Mouse (Mus musculus) embryonic fibroblast, embryonic 13.5 days (primary cell): ENCODE data around the gene Rxrg.

Experiments
- CTCF ChIP-seq: IDR thresholded peaks from 2 replicates; pipeline ENCODE4 v1.5.1; 2011; ENCODE audit warnings: mild to moderate bottlenecking, control low read depth, low read length, moderate library complexity, borderline replicate concordance; ENCODE audit not compliant: insufficient read depth
- POLR2A ChIP-seq: IDR thresholded peaks from 2 replicates; pipeline ENCODE4 v1.6.1; 2011; ENCODE audit warnings: low read depth, mild to moderate bottlenecking, control low read depth, low read length, moderate library complexity

DNA sequence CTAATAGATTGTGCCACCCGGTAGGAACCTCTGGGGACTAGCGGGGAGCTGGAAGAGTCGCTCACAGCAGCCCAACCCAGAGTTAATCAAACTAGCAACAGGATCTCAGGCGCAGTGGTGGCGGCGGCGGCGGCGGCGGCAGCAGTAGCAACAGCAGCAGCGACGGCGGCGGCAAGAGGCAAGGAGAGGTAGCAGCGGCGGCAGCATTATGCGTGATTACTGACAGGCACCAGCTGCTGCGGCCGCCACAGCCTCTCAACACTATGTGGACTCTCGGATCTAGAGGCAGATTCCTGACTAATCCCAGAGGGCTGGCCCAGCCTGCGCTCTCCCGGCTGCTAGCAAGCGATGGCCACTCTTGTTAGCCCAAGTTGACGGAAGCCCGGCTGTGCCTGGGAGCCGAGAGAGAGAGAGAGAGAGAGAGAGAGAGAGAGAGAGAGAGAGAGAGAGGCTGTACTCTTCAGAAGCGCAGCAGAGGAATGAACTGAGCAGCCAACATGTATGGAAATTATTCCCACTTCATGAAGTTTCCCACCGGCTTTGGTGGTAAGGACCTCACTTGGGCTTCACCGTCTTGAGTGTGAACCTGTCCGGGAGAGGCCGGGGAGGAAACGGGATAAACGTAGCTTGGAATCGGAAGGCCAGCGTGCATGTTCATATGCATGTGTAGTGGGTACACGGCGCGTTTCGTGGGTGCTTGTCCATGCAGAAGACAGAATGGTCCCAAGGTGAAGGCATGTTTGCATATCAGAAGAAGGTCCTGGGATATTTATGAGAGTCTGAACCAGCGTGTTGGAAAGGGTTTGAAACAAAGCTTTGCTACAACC lies at the start of gene Rxrg:
- TF ChIP-seq POLR2A = no peak
- TF ChIP-seq CTCF = no peak
